Mouse (Mus musculus) hindbrain, embryonic 13.5 days (tissue): ENCODE results near the gene Bmf. TPM values are rescaled to one million over a fixed set of nuclear protein-coding genes. Genes with fewer than 3 reads are reported as not detected.
"Not testable (repeated sequence)": the region's sequence is repeated elsewhere in the genome, so short reads cannot be mapped to it uniquely, and the experiment has no call there.

Experiments
- ATAC-seq: fragments of 200-750 bp; cut with Nextera tagmentation; 2 replicates; pipeline ENCODE4 v1.8.0; 2017; ENCODE audit warnings: moderate TSS enrichment; ENCODE audit not compliant: low FRiP score
- H3K27ac ChIP-seq: fragments of 300-500 bp; sonication (generic); 2 replicates; pipeline ENCODE4 v1.5.1; 2015; ENCODE audit warnings: inconsistent platforms, mild to moderate bottlenecking, moderate library complexity
- H3K27me3 ChIP-seq: fragments of 300-500 bp; sonication (generic); 2 replicates; pipeline ENCODE4 v1.6.1; 2015; ENCODE audit warnings: mild to moderate bottlenecking, inconsistent platforms
- H3K36me3 ChIP-seq: fragments of 300-500 bp; sonication (generic); 2 replicates; pipeline ENCODE4 v1.6.1; 2015; ENCODE audit warnings: mild to moderate bottlenecking, inconsistent platforms
- H3K4me1 ChIP-seq: fragments of 300-500 bp; sonication (generic); replicated peaks from 2 replicates; pipeline ENCODE4 v1.6.1; 2015; ENCODE audit warnings: inconsistent platforms
- H3K4me2 ChIP-seq: fragments of 300-500 bp; sonication (generic); 2 replicates; pipeline ENCODE4 v1.6.1; 2015; ENCODE audit warnings: inconsistent platforms, mild to moderate bottlenecking, moderate library complexity
- H3K4me3 ChIP-seq: fragments of 300-500 bp; sonication (generic); 2 replicates; pipeline ENCODE4 v1.5.1; 2015; ENCODE audit warnings: mild to moderate bottlenecking, inconsistent platforms
- H3K9ac ChIP-seq: fragments of 300-500 bp; sonication (generic); 2 replicates; pipeline ENCODE4 v1.6.1; 2015; ENCODE audit warnings: mild to moderate bottlenecking, inconsistent platforms
- H3K9me3 ChIP-seq: fragments of 300-500 bp; sonication (generic); 2 replicates; pipeline ENCODE4 v1.6.1; 2016; ENCODE audit warnings: inconsistent platforms
- WGBS: fragments of 180-500 bp; shearing (Covaris S2); methylation state at CpG from one replicate; pipeline ENCODE4 v1.1.7; 2015; 5-methylcytosine and 5-hydroxymethylcytosine counted together
- polyA plus RNA-seq: library from polyadenylated mRNA; unstranded; fragments of >200 nt; fragmentation: Nextera tagmentation; extraction: Ambion mirVana; gene quantifications from 2 replicates; pipeline ENCODE4 v1.2.1, GENCODE M21; 2015

Gene Bmf
- polyA plus RNA-seq, 1 experiment from 2014 or later, result 4.7 TPM

- no peaks in the 10 kb centered on the region for H3K27me3 ChIP-seq
- H3K4me2 ChIP-seq, result no peak overlapping the region
- no peak overlapping the region for H3K4me3 ChIP-seq
- H3K9ac ChIP-seq, result no peak overlapping the region
- no peak for ATAC-seq
- H3K4me1 ChIP-seq, result no peaks in the 10 kb centered on the region; the same call in 1 of the 2 replicates
- H3K9me3 ChIP-seq, result no peaks in the 10 kb centered on the region
- H3K36me3 ChIP-seq, result no peaks in the 10 kb centered on the region
- no peak overlapping the region for H3K27ac ChIP-seq
- WGBS, result 94% methylated on average over 3 of the region's 3 CpGs
Observed at GRCm38 (mm10) chr2:118558426-118558825, 8.9 kb upstream of the Bmf start.

GRCm38 (mm10) chr2:118554356-118554990 lies 5.0 kb upstream of the Bmf start:
- not testable (repeated sequence) for H3K27me3 ChIP-seq, H3K9me3 ChIP-seq, H3K4me1 ChIP-seq, H3K36me3 ChIP-seq
- H3K9ac ChIP-seq, result peak overlapping the region; percentile 65; the same call in 1 of the 2 replicates
- ATAC-seq, result 0 out of 2 replicates have a peak, but pooled peaks have one; percentile 51
- 64% methylated on average over 16 of the region's 17 CpGs for WGBS
- H3K4me2 ChIP-seq, result peak overlapping the region; percentile 54
- peak overlapping the region; percentile 44 for H3K4me3 ChIP-seq
- H3K27ac ChIP-seq, result peak overlapping the region; percentile 67; the same call in 1 of the 2 replicates

- ATAC-seq, result no peak
- WGBS, result 30% methylated on average over 2 of the region's 2 CpGs
- no peak overlapping the region for H3K4me2 ChIP-seq
- H3K9ac ChIP-seq, result no peak overlapping the region
- no peak overlapping the region for H3K27ac ChIP-seq
- no peaks in the 10 kb centered on the region for H3K36me3 ChIP-seq
- peaks cover 31% of the 10 kb centered on the region for H3K4me1 ChIP-seq
- H3K4me3 ChIP-seq, result no peak overlapping the region
- no peaks in the 10 kb centered on the region for H3K9me3 ChIP-seq
- H3K27me3 ChIP-seq, result peaks cover 19% of the 10 kb centered on the region
Observed at GRCm38 (mm10) chr2:118551606-118552005, 2.1 kb upstream of the Bmf start.

- Histone ChIP-seq H3K4me2 (peak overlapping the region; percentile 85), H3K4me1 (peaks cover 61% of the 10 kb centered on the region), H3K27me3 (peaks cover 19% of the 10 kb centered on the region), H3K9ac (peak overlapping the region; percentile 87), H3K36me3 (no peaks in the 10 kb centered on the region), H3K27ac (no peak overlapping the region), H3K9me3 (no peaks in the 10 kb centered on the region), H3K4me3 (peak overlapping the region; percentile 87)
- under 1% methylated on average over 18 of the region's 18 CpGs for WGBS
- ATAC-seq, result peak; percentile 8
Observed at GRCm38 (mm10) chr2:118548421-118549221, 866 bp downstream of the Bmf start.

GRCm38 (mm10) chr2:118547541-118548016 lies 1.9 kb downstream of the Bmf start:
- H3K4me3 ChIP-seq, result peak overlapping the region; percentile 87
- peak overlapping the region; percentile 85 for H3K4me2 ChIP-seq

GRCm38 (mm10) chr2:118546798-118547165 lies 2.7 kb downstream of the Bmf start:
- Histone ChIP-seq H3K9me3 (no peaks in the 10 kb centered on the region), H3K36me3 (no peaks in the 10 kb centered on the region), H3K27me3 (peaks cover 19% of the 10 kb centered on the region), H3K4me1 (peaks cover 75% of the 10 kb centered on the region), H3K4me3 (no peak overlapping the region), H3K4me2 (peak overlapping the region; percentile 52), H3K9ac (peak overlapping the region; percentile 46; the same call in 1 of the 2 replicates), H3K27ac (0 out of 2 replicates have a peak overlapping the region, but pooled peaks have one; percentile 66)
- 44% methylated on average over 3 of the region's 3 CpGs for WGBS
- ATAC-seq, result no peak

More at GRCm38 (mm10) chr2:118547541-118548016, 1.9 kb downstream of the Bmf start:
- peaks cover 71% of the 10 kb centered on the region for H3K4me1 ChIP-seq
- peaks cover 19% of the 10 kb centered on the region for H3K27me3 ChIP-seq
- no peak overlapping the region for H3K27ac ChIP-seq
- no peaks in the 10 kb centered on the region for H3K36me3 ChIP-seq
- peak overlapping the region; percentile 58 for H3K9ac ChIP-seq
- ATAC-seq, result no peak
- WGBS, result 16% methylated on average over 9 of the region's 9 CpGs
- H3K9me3 ChIP-seq, result no peaks in the 10 kb centered on the region

- Histone ChIP-seq H3K4me2 (peak overlapping the region; percentile 52), H3K36me3 (no peaks in the 10 kb centered on the region), H3K27me3 (peaks cover 19% of the 10 kb centered on the region), H3K27ac (peak overlapping the region; percentile 66), H3K9me3 (no peaks in the 10 kb centered on the region), H3K4me1 (peaks cover 75% of the 10 kb centered on the region), H3K4me3 (no peak overlapping the region), H3K9ac (peak overlapping the region; percentile 46; the same call in 1 of the 2 replicates)
- no peak for ATAC-seq
- WGBS, result 28% methylated on average over 5 of the region's 5 CpGs
Observed at GRCm38 (mm10) chr2:118546104-118546797, 3.2 kb downstream of the Bmf start.

GRCm38 (mm10) chr2:118545242-118546103 lies 4.0 kb downstream of the Bmf start:
- WGBS, result 24% methylated on average over 23 of the region's 23 CpGs
- Histone ChIP-seq H3K4me1 (peaks cover 83% of the 10 kb centered on the region), H3K9ac (0 out of 2 replicates have a peak overlapping the region, but pooled peaks have one; percentile 25), H3K27ac (peak overlapping the region; percentile 81), H3K27me3 (peaks cover 19% of the 10 kb centered on the region), H3K36me3 (no peaks in the 10 kb centered on the region), H3K9me3 (no peaks in the 10 kb centered on the region), H3K4me3 (no peak overlapping the region), H3K4me2 (peak overlapping the region; percentile 52)
- no peak for ATAC-seq

- H3K27me3 ChIP-seq, result peaks cover 19% of the 10 kb centered on the region
- H3K9ac ChIP-seq, result peak overlapping the region; percentile 65
- H3K4me1 ChIP-seq, result peaks cover 86% of the 10 kb centered on the region
- no peaks in the 10 kb centered on the region for H3K36me3 ChIP-seq
- peak overlapping the region; percentile 81 for H3K27ac ChIP-seq
- peak; percentile 76 for ATAC-seq
- H3K9me3 ChIP-seq, result no peaks in the 10 kb centered on the region
- H3K4me2 ChIP-seq, result peak overlapping the region; percentile 52
- H3K4me3 ChIP-seq, result peak overlapping the region; percentile 32
- WGBS, result 13% methylated on average over 23 of the region's 23 CpGs
Observed at GRCm38 (mm10) chr2:118543893-118544799, 5.3 kb downstream of the Bmf start.

GRCm38 (mm10) chr2:118542971-118543573 lies 6.4 kb downstream of the Bmf start:
- Histone ChIP-seq H3K27ac (peak overlapping the region; percentile 81; the same call in 1 of the 2 replicates), H3K9ac (no peak overlapping the region), H3K4me2 (no peak overlapping the region), H3K36me3 (peaks cover 4% of the 10 kb centered on the region; the same call in 1 of the 2 replicates), H3K4me3 (no peak overlapping the region), H3K27me3 (peaks cover 11% of the 10 kb centered on the region), H3K4me1 (peaks cover 75% of the 10 kb centered on the region), H3K9me3 (no peaks in the 10 kb centered on the region)
- WGBS, result 85% methylated on average over 1 of the region's 1 CpGs
- no peak for ATAC-seq
